Mouse (Mus musculus) MEL (cell line): ENCODE results near the gene Dennd4b. TPM values are rescaled to one million over a fixed set of nuclear protein-coding genes. Genes with fewer than 3 reads are reported as not detected.

Experiments
- DNase-seq: peaks from one replicate; pipeline ENCODE4 v3.0.0; 2011; ENCODE audit warnings: low read depth, low spot score
- H3K27ac ChIP-seq: 2 replicates; pipeline ENCODE4 v1.5.1; 2012; ENCODE audit warnings: low read depth, mild to moderate bottlenecking, control low read depth, low read length, moderate library complexity; ENCODE audit not compliant: control insufficient read depth
- H3K27me3 ChIP-seq, 2 experiments: fragments of 150-350 bp in 1 of 2; sonication (generic) in 1 of 2; 2 replicates each; pipeline ENCODE4 v1.6.1; 2012; ENCODE audit warnings: low read length in 2 of 2, mild to moderate bottlenecking in 2 of 2, improper control_type of control experiment in 1 of 2, moderate library complexity in 1 of 2; ENCODE audit not compliant: insufficient read depth in 2 of 2, control insufficient read depth in 1 of 2
- H3K36me3 ChIP-seq, 2 experiments: 2 replicates each; pipeline ENCODE4 v1.6.1; 2012 to 2014; ENCODE audit warnings: low read length in 2 of 2, improper control_type of control experiment in 1 of 2, inconsistent platforms in 1 of 2, mild to moderate bottlenecking in 1 of 2; ENCODE audit not compliant: insufficient read depth in 2 of 2, control insufficient read depth in 1 of 2
- H3K4me1 ChIP-seq, 2 experiments: fragments of 150-350 bp in 1 of 2; sonication (generic) in 1 of 2; 2 replicates each; pipeline ENCODE4 v1.6.1; 2012; ENCODE audit warnings: low read length in 2 of 2, improper control_type of control experiment in 1 of 2, mild to moderate bottlenecking in 1 of 2; ENCODE audit not compliant: insufficient read depth in 2 of 2, control insufficient read depth in 1 of 2
- H3K4me3 ChIP-seq, 2 experiments: fragments of 150-350 bp in 1 of 2; sonication (generic) in 1 of 2; 2 replicates each; pipeline ENCODE4 v1.5.1; 2012; ENCODE audit warnings: low read depth in 2 of 2, low read length in 2 of 2, mild to moderate bottlenecking in 2 of 2, moderate library complexity in 2 of 2, control low read depth in 1 of 2, improper control_type of control experiment in 1 of 2; ENCODE audit not compliant: control insufficient read depth in 1 of 2, insufficient read depth in 1 of 2
- H3K79me2 ChIP-seq: 2 replicates; pipeline ENCODE4 v1.6.1; 2012; ENCODE audit warnings: mild to moderate bottlenecking, low read length, moderate library complexity; ENCODE audit not compliant: control insufficient read depth, poor library complexity, insufficient read depth
- H3K9ac ChIP-seq: 2 replicates; pipeline ENCODE4 v1.6.1; 2012; ENCODE audit warnings: low read depth, mild to moderate bottlenecking, control low read depth, low read length, moderate library complexity; ENCODE audit not compliant: control insufficient read depth, poor library complexity, severe bottlenecking
- H3K9me3 ChIP-seq: fragments of 150-350 bp; sonication (generic); replicated peaks from 2 replicates; pipeline ENCODE4 v1.6.1; 2012; ENCODE audit warnings: mild to moderate bottlenecking, low read length, improper control_type of control experiment, moderate library complexity; ENCODE audit not compliant: insufficient read depth
- BHLHE40 ChIP-seq: IDR thresholded peaks from 2 replicates; pipeline ENCODE4 v1.6.1; 2012; ENCODE audit warnings: low read depth, mild to moderate bottlenecking, inconsistent platforms, low read length, improper control_type of control experiment, borderline replicate concordance
- CHD1 ChIP-seq: IDR thresholded peaks from 2 replicates; pipeline ENCODE4 v1.6.1; 2012; ENCODE audit warnings: low read depth, mild to moderate bottlenecking, inconsistent platforms, low read length, improper control_type of control experiment
- CHD2 ChIP-seq: IDR thresholded peaks from 2 replicates; pipeline ENCODE4 v1.6.1; 2011; ENCODE audit warnings: low read length, improper control_type of control experiment
- CTCF ChIP-seq, 3 experiments: IDR thresholded peaks in 2 of 3; conservative IDR thresholded peaks in 1 of 3; 2 replicates each; pipeline ENCODE4 v1.5.1; 2011 to 2012; ENCODE audit warnings: low read length in 3 of 3, low read depth in 2 of 3, mild to moderate bottlenecking in 2 of 3, improper control_type of control experiment in 1 of 3, inconsistent platforms in 1 of 3, mixed read lengths in 1 of 3, moderate library complexity in 1 of 3; ENCODE audit not compliant: control insufficient read depth in 1 of 3, insufficient read depth in 1 of 3, poor library complexity in 1 of 3, severe bottlenecking in 1 of 3
- E2F4 ChIP-seq: IDR thresholded peaks from 2 replicates; pipeline ENCODE4 v1.6.1; 2011; ENCODE audit warnings: low read depth, low read length, improper control_type of control experiment, borderline replicate concordance
- EP300 ChIP-seq, 2 experiments: IDR thresholded peaks; 2 replicates each; pipeline ENCODE4 v1.6.1; 2011; ENCODE audit warnings: improper control_type of control experiment in 2 of 2, low read length in 2 of 2, low read depth in 1 of 2, mild to moderate bottlenecking in 1 of 2
- ETS1 ChIP-seq: IDR thresholded peaks from 2 replicates; pipeline ENCODE4 v1.6.1; 2012; ENCODE audit warnings: low read depth, mild to moderate bottlenecking, inconsistent platforms, low read length, improper control_type of control experiment, moderate library complexity
- JUND ChIP-seq: IDR thresholded peaks from 2 replicates; pipeline ENCODE4 v1.6.1; 2011; ENCODE audit warnings: low read depth, mild to moderate bottlenecking, improper control_type of control experiment, low read length
- KAT2A ChIP-seq: conservative IDR thresholded peaks from 2 replicates; pipeline ENCODE4 v1.6.1; 2012; ENCODE audit warnings: low read depth, low read length, improper control_type of control experiment, inconsistent platforms
- MAFK ChIP-seq: IDR thresholded peaks from 2 replicates; pipeline ENCODE4 v1.6.1; 2011; ENCODE audit warnings: low read depth, mild to moderate bottlenecking, low read length, improper control_type of control experiment, borderline replicate concordance
- MAX ChIP-seq: IDR thresholded peaks from 2 replicates; pipeline ENCODE4 v1.6.1; 2011; ENCODE audit warnings: low read length, improper control_type of control experiment
- MAZ ChIP-seq: IDR thresholded peaks from 2 replicates; pipeline ENCODE4 v1.6.1; 2012; ENCODE audit warnings: low read depth, mild to moderate bottlenecking, inconsistent platforms, low read length, improper control_type of control experiment
- MXI1 ChIP-seq: IDR thresholded peaks from 2 replicates; pipeline ENCODE4 v1.6.1; 2011; ENCODE audit warnings: mild to moderate bottlenecking, low read depth, low read length, improper control_type of control experiment
- MYC ChIP-seq: IDR thresholded peaks from 2 replicates; pipeline ENCODE4 v1.6.1; 2011; ENCODE audit warnings: low read depth, mild to moderate bottlenecking, low read length, improper control_type of control experiment, moderate library complexity
- NELFE ChIP-seq: IDR thresholded peaks from 2 replicates; pipeline ENCODE4 v1.6.1; 2011; ENCODE audit warnings: low read depth, low read length, improper control_type of control experiment
- NRF1 ChIP-seq: IDR thresholded peaks from 2 replicates; pipeline ENCODE4 v1.6.1; 2014; ENCODE audit warnings: low read depth, mild to moderate bottlenecking, inconsistent platforms, low read length, improper control_type of control experiment, moderate library complexity; ENCODE audit not compliant: poor library complexity, insufficient read depth, severe bottlenecking
- POLR2A ChIP-seq, 2 experiments: IDR thresholded peaks; 2 replicates each; pipeline ENCODE4 v1.6.1; 2011 to 2012; ENCODE audit warnings: low read length in 2 of 2, mild to moderate bottlenecking in 2 of 2, control low read depth in 1 of 2, improper control_type of control experiment in 1 of 2, low read depth in 1 of 2, moderate library complexity in 1 of 2; ENCODE audit not compliant: control insufficient read depth in 1 of 2, insufficient read depth in 1 of 2, poor library complexity in 1 of 2
- POLR2AphosphoS2 ChIP-seq: IDR thresholded peaks from 2 replicates; pipeline ENCODE4 v1.6.1; 2011; ENCODE audit warnings: low read length, improper control_type of control experiment
- RAD21 ChIP-seq: IDR thresholded peaks from 2 replicates; pipeline ENCODE4 v1.6.1; 2011; ENCODE audit warnings: mild to moderate bottlenecking, low read depth, low read length, improper control_type of control experiment
- RCOR1 ChIP-seq: IDR thresholded peaks from 2 replicates; pipeline ENCODE4 v1.6.1; 2012; ENCODE audit warnings: low read depth, mild to moderate bottlenecking, inconsistent platforms, low read length, improper control_type of control experiment
- SIN3A ChIP-seq: IDR thresholded peaks from 2 replicates; pipeline ENCODE4 v1.6.1; 2012; ENCODE audit warnings: low read length, improper control_type of control experiment, inconsistent platforms
- SMC3 ChIP-seq: IDR thresholded peaks from 2 replicates; pipeline ENCODE4 v1.6.1; 2011; ENCODE audit warnings: low read depth, low read length, improper control_type of control experiment
- TAL1 ChIP-seq: IDR thresholded peaks from 2 replicates; pipeline ENCODE4 v1.6.1; 2012; ENCODE audit warnings: mild to moderate bottlenecking, inconsistent platforms, low read length, moderate library complexity, mixed read lengths
- TBP ChIP-seq: IDR thresholded peaks from 2 replicates; pipeline ENCODE4 v1.8.0; 2011; ENCODE audit warnings: low read depth, low read length, improper control_type of control experiment
- TCF12 ChIP-seq: IDR thresholded peaks from 2 replicates; pipeline ENCODE4 v1.6.1; 2014; ENCODE audit warnings: low read depth, mild to moderate bottlenecking, inconsistent platforms, low read length, improper control_type of control experiment, moderate library complexity
- USF1 ChIP-seq: IDR thresholded peaks from 2 replicates; pipeline ENCODE4 v1.6.1; 2014; ENCODE audit warnings: low read depth, mild to moderate bottlenecking, inconsistent platforms, low read length, improper control_type of control experiment, moderate library complexity
- USF2 ChIP-seq, 2 experiments: IDR thresholded peaks; 2 replicates each; pipeline ENCODE4 v1.6.1; 2011 to 2012; ENCODE audit warnings: improper control_type of control experiment in 2 of 2, low read length in 2 of 2, borderline replicate concordance in 1 of 2, inconsistent platforms in 1 of 2, low read depth in 1 of 2, mild to moderate bottlenecking in 1 of 2; ENCODE audit not compliant: insufficient read depth in 1 of 2
- ZC3H11A ChIP-seq: IDR thresholded peaks from 2 replicates; pipeline ENCODE4 v1.6.1; 2012; ENCODE audit warnings: low read depth, mild to moderate bottlenecking, inconsistent platforms, low read length, improper control_type of control experiment
- ZKSCAN1 ChIP-seq: IDR thresholded peaks from 2 replicates; pipeline ENCODE4 v1.6.1; 2012; ENCODE audit warnings: low read depth, mild to moderate bottlenecking, inconsistent platforms, low read length, improper control_type of control experiment, moderate library complexity
- ZMIZ1 ChIP-seq: IDR thresholded peaks from 2 replicates; pipeline ENCODE4 v1.6.1; 2012; ENCODE audit warnings: low read depth, mild to moderate bottlenecking, inconsistent platforms, low read length, improper control_type of control experiment, moderate library complexity
- ZNF384 ChIP-seq: IDR thresholded peaks from 2 replicates; pipeline ENCODE4 v1.6.1; 2012; ENCODE audit warnings: low read depth, mild to moderate bottlenecking, inconsistent platforms, low read length, improper control_type of control experiment
- polyA plus RNA-seq, 2 experiments: library from polyadenylated mRNA; stranded (reverse) in 1 of 2; unstranded in 1 of 2; fragments of >175 nt in 1 of 2; fragments of >200 nt in 1 of 2; gene quantifications; 2 replicates each; pipeline versions ENCODE4 v1.2.1 to v1.2.4; 2012; ENCODE audit warnings: low replicate concordance in 2 of 2, low read depth in 1 of 2; ENCODE audit not compliant: insufficient read length in 2 of 2, insufficient read depth in 1 of 2, missing spikeins in 1 of 2
- total RNA-seq: library from RNA; depleted of rRNA; stranded (reverse); fragments of 300-350 nt; gene quantifications from 2 replicates; pipeline ENCODE4 v1.2.3, GENCODE M21; 2012

Gene Dennd4b
- total and polyA plus RNA-seq, 3 experiments, result 11.6 to 27.1 TPM; not detected in 1

GRCm38 (mm10) chr3:90253653-90254418 lies 11.1 kb upstream of the Dennd4b start, which contains the start of gene Crtc2 (continued):
- peak; percentile 83 for TF ChIP-seq POLR2AphosphoS2
- TF ChIP-seq MAFK, result no peak
- TF ChIP-seq ZKSCAN1, result no peak
- no peak for TF ChIP-seq TBP

GRCm38 (mm10) chr3:90254419-90255193 lies 10.4 kb upstream of the Dennd4b start:
- Histone ChIP-seq H3K27ac (peak overlapping the region; percentile 51), H3K36me3 (peaks cover 5% of the 10 kb centered on the region in 2 experiments), H3K79me2 (peaks cover 22% of the 10 kb centered on the region), H3K27me3 (no peaks in the 10 kb centered on the region), H3K9ac (peak overlapping the region; percentile 81), H3K9me3 (no peaks in the 10 kb centered on the region), H3K4me1 (peaks cover 3 to 5% of the 10 kb centered on the region in 2 experiments; a peak in 3 of 4 replicates), H3K4me3 (peak overlapping the region; percentile 82 to 99)
- peak; percentile 78 for DNase-seq
- TF ChIP-seq SMC3 (no peak), TBP (no peak; the same call in 1 of the 2 replicates), POLR2AphosphoS2 (no peak), ZMIZ1 (peak; percentile 25; the same call in 1 of the 2 replicates), MYC (no peak), RAD21 (no peak), MXI1 (0 out of 2 replicates have a peak, but pooled peaks have one; percentile 13), KAT2A (0 out of 2 replicates have a peak, but pooled peaks have one; percentile 30), MAX (0 out of 2 replicates have a peak, but pooled peaks have one; percentile 36), ZC3H11A (no peak), NRF1 (no peak), TAL1 (no peak), BHLHE40 (no peak), CTCF (IDR thresholded peaks at IDR 0.05 in 2 of 3, conservative IDR thresholded peaks at IDR 0.05 in 1 of 3; ENCODE audit: control insufficient read depth in 1 of 3, insufficient read depth in 1 of 3, low read depth in 2 of 3, low read length in 3 of 3, poor library complexity in 1 of 3, severe bottlenecking in 1 of 3) (peak in 1 of 3 experiments; percentile 29; a peak in 2 of 6 replicates), E2F4 (0 out of 2 replicates have a peak, but pooled peaks have one; percentile 38), MAFK (no peak), ETS1 (0 out of 2 replicates have a peak, but pooled peaks have one; percentile 27), CHD1 (peak; percentile 84; the same call in 1 of the 2 replicates), CHD2 (no peak), MAZ (peak; percentile 46; the same call in 1 of the 2 replicates), JUND (no peak), RCOR1 (peak; percentile 50; the same call in 1 of the 2 replicates), NELFE (peak; percentile 21; the same call in 1 of the 2 replicates), SIN3A (peak; percentile 45), USF1 (no peak), USF2 (IDR thresholded peaks at IDR 0.05; ENCODE audit: borderline replicate concordance in 1 of 2, insufficient read depth in 1 of 2, low read depth in 1 of 2, low read length in 2 of 2) (no peak), TCF12 (peak; percentile 22; the same call in 1 of the 2 replicates), ZNF384 (no peak), EP300 (IDR thresholded peaks at IDR 0.05; ENCODE audit: low read depth in 1 of 2, low read length in 2 of 2) (no peak), POLR2A (IDR thresholded peaks at IDR 0.05; ENCODE audit: control insufficient read depth in 1 of 2, insufficient read depth in 1 of 2, low read depth in 1 of 2, low read length in 2 of 2, poor library complexity in 1 of 2) (peak in 1 of 2 experiments; percentile 8; a peak in 1 of 4 replicates)
